Mouse (Mus musculus) spleen, postnatal 14 days (tissue): Measurements from ENCODE around the gene Phkg1.
A peak's percentile ranks its signal among the peaks of the same experiment; 100 is the strongest.
"Not testable (repeated sequence)": the region's sequence is repeated elsewhere in the genome, so short reads cannot be mapped to it uniquely, and the experiment has no call there.

ENCODE experiments used
- DNase-seq, 2 experiments: peaks; one replicate each; pipeline ENCODE4 v3.0.0; 2021 to 2022; ENCODE audit warnings: low spot score in 2 of 2

Gene Phkg1

GRCm38 (mm10) chr5:129898449-129898848 lies at the start of gene Phkg1:
Phkg1 (minus strand) TSS chr5:129898549.
- DNase-seq, result no peak

GRCm38 (mm10) chr5:129947528-129948033 lies 49.2 kb upstream of the Phkg1 start:
- no peak for DNase-seq

- no peak for DNase-seq
These were observed 45.1 kb upstream of the Phkg1 start for GRCm38 (mm10) chr5:129943402-129943801.

GRCm38 (mm10) chr5:129942073-129942939 lies 44.0 kb upstream of the Phkg1 start:
- DNase-seq, result peak; percentile 21 to 39

GRCm38 (mm10) chr5:129941495-129942045 lies 43.2 kb upstream of the Phkg1 start, which contains the start of gene Vkorc1l1:
Vkorc1l1 (plus strand) TSS chr5:129941970.
- DNase-seq, result peak; percentile 99 to 100

GRCm38 (mm10) chr5:129940736-129941494 lies 42.6 kb upstream of the Phkg1 start:
- no peak for DNase-seq

- no peak for DNase-seq
These were observed 41.9 kb upstream of the Phkg1 start for GRCm38 (mm10) chr5:129940281-129940680.

GRCm38 (mm10) chr5:129936941-129937340 lies 38.6 kb upstream of the Phkg1 start:
- no peak for DNase-seq

- DNase-seq, result no peak
These were observed 31.8 kb upstream of the Phkg1 start for GRCm38 (mm10) chr5:129929924-129930855.

GRCm38 (mm10) chr5:129925933-129926332 lies 27.6 kb upstream of the Phkg1 start:
- no peak for DNase-seq

- no peak for DNase-seq
These were observed 26.6 kb upstream of the Phkg1 start for GRCm38 (mm10) chr5:129924820-129925452.

GRCm38 (mm10) chr5:129921972-129922371 lies 23.6 kb upstream of the Phkg1 start:
- no peak for DNase-seq

- DNase-seq, result no peak
These were observed 21.0 kb upstream of the Phkg1 start for GRCm38 (mm10) chr5:129919320-129919719.

GRCm38 (mm10) chr5:129918752-129919151 lies 20.4 kb upstream of the Phkg1 start:
- DNase-seq, result no peak

- DNase-seq, result no peak
These were observed 19.8 kb upstream of the Phkg1 start for GRCm38 (mm10) chr5:129918065-129918651.

GRCm38 (mm10) chr5:129915491-129915890 lies 17.1 kb upstream of the Phkg1 start:
- DNase-seq, result not testable (repeated sequence)

GRCm38 (mm10) chr5:129914024-129914423 lies 15.7 kb upstream of the Phkg1 start:
- peak in 1 of 2 experiments; percentile 16 for DNase-seq

- DNase-seq, result no peak
These were observed 11.2 kb upstream of the Phkg1 start for GRCm38 (mm10) chr5:129909591-129909990.

GRCm38 (mm10) chr5:129909147-129909546 lies 10.8 kb upstream of the Phkg1 start:
- no peak for DNase-seq
